Mouse (Mus musculus): ENCODE results near the gene Rnasek.

DNA sequence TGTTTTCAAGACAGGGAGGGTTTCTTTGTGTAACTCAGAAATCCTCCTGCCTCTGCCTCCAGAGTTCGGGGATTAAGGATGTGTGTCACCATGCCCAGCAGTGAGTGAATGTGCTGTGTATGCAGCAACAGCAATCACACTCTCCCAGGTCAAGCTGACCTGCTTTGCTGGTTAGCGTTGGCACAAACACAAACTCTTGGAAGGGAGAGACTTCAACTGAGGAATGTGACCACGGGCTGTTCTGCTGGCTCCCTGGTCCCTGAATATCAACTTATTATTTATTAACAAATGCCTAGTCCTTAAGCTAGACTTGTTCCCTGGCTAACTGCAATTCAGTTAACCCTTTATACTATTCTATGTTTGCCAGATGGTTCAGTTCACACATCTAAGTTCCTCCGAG is 44.0 kb upstream of the Rnasek start:
- TF ChIP-seq POLR2A (IDR thresholded peaks at IDR 0.05; ENCODE audit: borderline replicate concordance, extremely low read depth, insufficient read depth, insufficient read length, poor library complexity, severe bottlenecking) (no peak), CTCF (IDR thresholded peaks at IDR 0.05; ENCODE audit: borderline replicate concordance, extremely low read depth, insufficient read depth, insufficient read length) (no peak)
